Mouse (Mus musculus) C2C12 (cell line): Measurements from ENCODE around the gene Cntf. TPM values are rescaled to one million over a fixed set of nuclear protein-coding genes. Genes with fewer than 3 reads are reported as not detected.
"Not testable (repeated sequence)": the region's sequence is repeated elsewhere in the genome, so short reads cannot be mapped to it uniquely, and the experiment has no call there.

ENCODE experiments used
- H3K27me3 ChIP-seq: one replicate; pipeline ENCODE4 v1.6.1; 2011; ENCODE audit not compliant: control insufficient read depth, insufficient read depth, insufficient read length
- H3K36me3 ChIP-seq: one replicate; pipeline ENCODE4 v1.6.1; 2011; ENCODE audit not compliant: control insufficient read depth, insufficient read depth
- H3K4me3 ChIP-seq: one replicate; pipeline ENCODE4 v1.5.1; 2011; ENCODE audit warnings: mild to moderate bottlenecking, control low read depth; ENCODE audit not compliant: poor library complexity, insufficient read depth, severe bottlenecking
- H3K79me2 ChIP-seq: one replicate; pipeline ENCODE4 v1.6.1; 2011; ENCODE audit not compliant: control insufficient read depth, insufficient read depth
- H3K79me3 ChIP-seq: one replicate; pipeline ENCODE4 v1.6.1; 2011; ENCODE audit warnings: low read depth, control low read depth
- H3ac ChIP-seq: one replicate; pipeline ENCODE3; 2011; ENCODE audit warnings: low read depth; ENCODE audit not compliant: control insufficient read depth, insufficient read length
- CEBPB ChIP-seq: IDR thresholded peaks from one replicate; pipeline ENCODE4 v1.6.1; 2011; ENCODE audit warnings: low read depth, mild to moderate bottlenecking, control low read depth, moderate library complexity
- CTCF ChIP-seq: IDR thresholded peaks from one replicate; pipeline ENCODE4 v1.5.1; 2011; ENCODE audit not compliant: control insufficient read depth, insufficient read depth, insufficient read length
- FOSL1 ChIP-seq: IDR thresholded peaks from one replicate; pipeline ENCODE4 v1.8.0; 2011; ENCODE audit warnings: mild to moderate bottlenecking, low read length; ENCODE audit not compliant: poor library complexity, insufficient read depth, severe bottlenecking
- MAX ChIP-seq: IDR thresholded peaks from one replicate; pipeline ENCODE4 v1.6.1; 2011; ENCODE audit warnings: mild to moderate bottlenecking, control low read depth
- MYOD1 ChIP-seq: IDR thresholded peaks from one replicate; pipeline ENCODE4 v1.6.1; 2011; ENCODE audit warnings: low read depth; ENCODE audit not compliant: control insufficient read depth, insufficient read length
- MYOG ChIP-seq: IDR thresholded peaks from one replicate; pipeline ENCODE4 v1.6.1; 2011; ENCODE audit not compliant: control insufficient read depth, insufficient read length; ENCODE audit errors: extremely low read depth
- USF1 ChIP-seq: IDR thresholded peaks from one replicate; pipeline ENCODE4 v1.6.1; 2011; ENCODE audit warnings: low read depth, mild to moderate bottlenecking, control low read depth, moderate library complexity
- polyA plus RNA-seq: library from polyadenylated mRNA; unstranded; fragments of >200 nt; fragmentation: generic; extraction: Trizol; gene quantifications from one replicate; pipeline ENCODE4 v1.2.1, GENCODE M21; 2012; ENCODE audit warnings: missing spikeins

Cntf gene
- polyA plus RNA-seq, 1 experiment, result 1.4 TPM

GRCm38 (mm10) chr19:12725851-12726250 lies 39.6 kb downstream of the Cntf start:
- TF ChIP-seq CEBPB, result no peak
- no peak for TF ChIP-seq CTCF
- TF ChIP-seq MYOG, result no peak
- no peak for TF ChIP-seq USF1
- no peak for TF ChIP-seq MAX
- no peak for TF ChIP-seq MYOD1
- TF ChIP-seq FOSL1, result no peak
- H3K79me3 ChIP-seq, result no peaks in the 10 kb centered on the region
- no peak overlapping the region for H3K4me3 ChIP-seq
- H3K27me3 ChIP-seq, result no peaks in the 10 kb centered on the region
- no peaks in the 10 kb centered on the region for H3K79me2 ChIP-seq
- no peaks in the 10 kb centered on the region for H3K36me3 ChIP-seq
- no peak overlapping the region for H3ac ChIP-seq

- Histone ChIP-seq H3K79me2 (no peaks in the 10 kb centered on the region), H3K79me3 (no peaks in the 10 kb centered on the region), H3K4me3 (no peak overlapping the region), H3K36me3 (no peaks in the 10 kb centered on the region), H3K27me3 (no peaks in the 10 kb centered on the region), H3ac (no peak overlapping the region)
- TF ChIP-seq MYOD1, result no peak
- TF ChIP-seq FOSL1, result no peak
- no peak for TF ChIP-seq USF1
Measured at GRCm38 (mm10) chr19:12722308-12722707, 43.1 kb downstream of the Cntf start.

- not testable (repeated sequence) for H3K27me3 ChIP-seq, H3K4me3 ChIP-seq, H3ac ChIP-seq, H3K79me2 ChIP-seq, H3K36me3 ChIP-seq, H3K79me3 ChIP-seq
Measured at GRCm38 (mm10) chr19:12721596-12721995, 43.8 kb downstream of the Cntf start.

DNA sequence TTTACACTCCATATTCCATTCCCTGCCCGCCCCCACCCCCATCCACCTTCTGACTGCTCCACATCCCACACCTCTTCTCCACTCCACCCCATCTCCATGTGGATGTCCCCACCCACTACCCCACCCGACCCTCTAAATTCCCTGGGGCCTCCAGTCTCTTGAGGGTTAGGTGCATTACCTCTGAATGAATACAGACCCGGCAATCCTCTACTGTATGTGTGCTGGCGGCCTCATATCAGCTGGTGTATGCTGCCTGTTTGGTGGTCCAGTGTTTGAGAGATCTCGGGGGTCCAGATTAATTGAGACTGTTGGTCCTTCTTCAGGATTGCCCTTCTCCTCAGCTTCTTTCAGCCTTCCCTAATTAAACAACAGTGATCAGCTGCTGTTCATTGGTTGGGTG lies 44.5 kb downstream of the Cntf start:
- H3K27me3 ChIP-seq, H3K79me2 ChIP-seq, H3K79me3 ChIP-seq, H3K4me3 ChIP-seq, H3ac ChIP-seq, H3K36me3 ChIP-seq: not testable (repeated sequence)

GRCm38 (mm10) chr19:12720463-12720862 lies 45.0 kb downstream of the Cntf start:
- TF ChIP-seq MYOD1 (no peak), CEBPB (no peak), MAX (no peak), FOSL1 (no peak), MYOG (no peak)
- no peaks in the 10 kb centered on the region for H3K27me3 ChIP-seq
- H3K4me3 ChIP-seq, result no peak overlapping the region
- no peak overlapping the region for H3ac ChIP-seq
- H3K79me3 ChIP-seq, result no peaks in the 10 kb centered on the region
- no peaks in the 10 kb centered on the region for H3K79me2 ChIP-seq
- no peaks in the 10 kb centered on the region for H3K36me3 ChIP-seq

- no peaks in the 10 kb centered on the region for H3K36me3 ChIP-seq
- no peaks in the 10 kb centered on the region for H3K79me2 ChIP-seq
- H3K27me3 ChIP-seq, result no peaks in the 10 kb centered on the region
- no peak overlapping the region for H3K4me3 ChIP-seq
- no peaks in the 10 kb centered on the region for H3K79me3 ChIP-seq
- TF ChIP-seq CEBPB (no peak), MYOG (no peak), CTCF (no peak), MYOD1 (no peak), USF1 (no peak), FOSL1 (no peak), MAX (no peak)
- no peak overlapping the region for H3ac ChIP-seq
Measured at GRCm38 (mm10) chr19:12719189-12719588, 46.2 kb downstream of the Cntf start.

Other genes with a start within 250 kb of the Cntf start
- gene Fam111a, start 219.9 kb downstream of the Cntf start, polyA plus RNA-seq, result 17.4 TPM
- not detected for gene Gm4952, start 165.7 kb downstream of the Cntf start, polyA plus RNA-seq
- gene Glyat, start 132.3 kb downstream of the Cntf start, polyA plus RNA-seq, result 0.08 TPM
- gene Olfr1442, start 95.2 kb downstream of the Cntf start, polyA plus RNA-seq, result not detected
- gene Olfr1443, start 87.5 kb downstream of the Cntf start, polyA plus RNA-seq, result not detected
- not detected for gene Keg1, start 69.8 kb downstream of the Cntf start, polyA plus RNA-seq
- gene Zfp91, start 30.5 kb upstream of the Cntf start, polyA plus RNA-seq, result 25.0 TPM
- gene Lpxn, start 30.6 kb upstream of the Cntf start, polyA plus RNA-seq, result 0.11 TPM
- not detected for gene Gm5244, start 81.0 kb upstream of the Cntf start, polyA plus RNA-seq
- not detected for gene Olfr1444, start 91.7 kb upstream of the Cntf start, polyA plus RNA-seq
- not detected for gene Olfr1445, start 118.2 kb upstream of the Cntf start, polyA plus RNA-seq
- not detected for gene Olfr1446, start 127.9 kb upstream of the Cntf start, polyA plus RNA-seq
- gene Olfr1447, start 138.1 kb upstream of the Cntf start, polyA plus RNA-seq, result not detected
- not detected for gene Olfr1448, start 158.8 kb upstream of the Cntf start, polyA plus RNA-seq
- not detected for gene Olfr1449, start 165.2 kb upstream of the Cntf start, polyA plus RNA-seq
- gene Olfr1450, start 184.6 kb upstream of the Cntf start, polyA plus RNA-seq, result not detected
- gene Olfr1451, start 229.4 kb upstream of the Cntf start, polyA plus RNA-seq, result not detected